Mouse (Mus musculus): Measurements from ENCODE around the gene Avpr1b.

- no peak for TF ChIP-seq CTCF (IDR thresholded peaks at IDR 0.05; ENCODE audit: control insufficient read depth, insufficient read depth, insufficient replicate concordance, low read depth, low read length)
- no peak for TF ChIP-seq POLR2A (IDR thresholded peaks at IDR 0.05; ENCODE audit: control insufficient read depth, low read depth, low read length)
Observed at GRCm38 (mm10) chr1:131660716-131661472, 61.9 kb downstream of the Avpr1b start.

Measured in testis, adult 2 months (tissue).